Mouse (Mus musculus): ENCODE measurements around the gene Nifk. TPM values are rescaled to one million over a fixed set of nuclear protein-coding genes. Genes with fewer than 3 reads are reported as not detected.

The Nifk gene
- total and polyA plus RNA-seq, 3 experiments: 74.2 to 219 (median 144) TPM

GRCm38 (mm10) chr1:118310780-118311621, 10.6 kb upstream of the Nifk start (continued):
- TF ChIP-seq MEF2A (IDR thresholded peaks at IDR 0.05; ENCODE audit: borderline replicate concordance, low read depth, low read length) (peak; percentile 69; the same call in 1 of the 2 replicates), TCF12 (IDR thresholded peaks at IDR 0.05; ENCODE audit: low read depth, low read length) (peak; percentile 82), USF2 (conservative IDR thresholded peaks at IDR 0.05; ENCODE audit: low read depth, low read length) (no peak), MAX (IDR thresholded peaks at IDR 0.05; ENCODE audit: low read length) (peak; percentile 99), UBTF (IDR thresholded peaks at IDR 0.05; ENCODE audit: low read depth, low read length) (0 out of 2 replicates have a peak, but pooled peaks have one; percentile 60), RAD21 (IDR thresholded peaks at IDR 0.05; ENCODE audit: low read depth, low read length) (no peak), ZKSCAN1 (IDR thresholded peaks at IDR 0.05; ENCODE audit: borderline replicate concordance, low read depth, low read length) (no peak), MYC (IDR thresholded peaks at IDR 0.05; ENCODE audit: low read depth, low read length) (no peak), JUN (IDR thresholded peaks at IDR 0.05; ENCODE audit: insufficient read depth, low read depth, low read length) (no peak), GABPA (IDR thresholded peaks at IDR 0.05; ENCODE audit: insufficient replicate concordance, low read depth, low read length) (no peak; the same call in 1 of the 2 replicates), PAX5 (IDR thresholded peaks at IDR 0.05; ENCODE audit: low read length) (no peak), NELFE (IDR thresholded peaks at IDR 0.05; ENCODE audit: low read depth, low read length) (peak; percentile 68), NRF1 (IDR thresholded peaks at IDR 0.05; ENCODE audit: low read depth, low read length) (peak; percentile 49), ZNF384 (IDR thresholded peaks at IDR 0.05; ENCODE audit: low read depth, low read length) (no peak), KAT2A (IDR thresholded peaks at IDR 0.05; ENCODE audit: insufficient replicate concordance, low read length) (peak; percentile 91; the same call in 1 of the 2 replicates), E2F4 (IDR thresholded peaks at IDR 0.05; ENCODE audit: insufficient replicate concordance, low read depth, low read length) (no peak), CTCF (conservative IDR thresholded peaks at IDR 0.05 in 1 of 2, IDR thresholded peaks at IDR 0.05 in 1 of 2; ENCODE audit: low read depth in 2 of 2, low read length in 2 of 2) (peak in 1 of 2 experiments; percentile 9; a peak in 1 of 4 replicates), TBP (conservative IDR thresholded peaks at IDR 0.05; ENCODE audit: low read depth, low read length) (peak; percentile 57; the same call in 1 of the 2 replicates)

DNA sequence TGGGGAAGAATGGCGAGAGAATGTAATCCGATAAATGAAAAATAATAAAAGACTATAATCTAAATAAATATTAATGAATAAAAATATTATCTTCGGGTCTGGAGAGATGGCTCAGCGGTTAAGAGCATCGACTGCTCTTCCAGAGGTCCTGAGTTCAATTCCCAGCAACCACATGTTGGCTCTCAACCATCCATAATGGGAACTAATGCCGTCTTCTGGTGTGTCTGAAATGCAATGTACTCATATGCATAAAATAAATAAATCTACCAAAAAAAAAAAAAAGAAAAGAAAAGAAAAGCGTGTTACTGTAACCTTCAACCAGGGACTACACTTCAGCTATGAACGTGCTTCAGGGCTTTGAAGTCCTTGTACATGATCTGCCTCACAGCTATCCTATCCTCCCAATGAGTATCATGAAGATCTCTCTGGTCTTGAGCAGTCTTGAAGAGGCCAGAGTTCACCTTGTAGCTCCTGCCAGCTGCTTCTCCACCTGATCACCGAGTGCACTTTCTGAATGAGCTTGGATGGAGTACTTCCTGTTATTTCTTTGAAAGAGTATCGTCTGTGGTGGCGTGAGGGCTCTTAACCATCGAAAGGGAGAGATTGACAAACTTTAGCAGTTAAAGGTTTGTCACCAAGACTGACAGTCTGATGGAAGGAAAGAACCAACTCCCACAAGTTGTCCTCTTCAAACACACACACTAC, 9.9 kb upstream of the Nifk start, which contains the start of gene Tsn:
Gene Tsn (minus strand): TSS at position 118 of the 705 bp plus-strand sequence.
- peak within 1 kb of the TSS; percentile 78 to 93 (median 91) for H3K4me3 ChIP-seq (replicated peaks in 1 of 3; ENCODE audit: low read depth in 2 of 3, low read length in 2 of 3, poor library complexity in 1 of 3)
- peak within 1 kb of the TSS; percentile 84 for H3K9ac ChIP-seq (ENCODE audit: insufficient read depth, low read depth)
- peak within 1 kb of the TSS; percentile 84 for H3K27ac ChIP-seq (ENCODE audit: insufficient read depth, low read depth)
- peaks cover 23% of the 10 kb centered on the region for H3K79me2 ChIP-seq (replicated peaks; ENCODE audit: control insufficient read depth, extremely low read depth, insufficient read depth, poor library complexity, severe bottlenecking)
- peak; percentile 35 for DNase-seq (ENCODE audit: extremely low read depth)
- TF ChIP-seq ZNF384 (IDR thresholded peaks at IDR 0.05; ENCODE audit: low read depth, low read length): no peak
- TF ChIP-seq GABPA (IDR thresholded peaks at IDR 0.05; ENCODE audit: insufficient replicate concordance, low read depth, low read length): no peak
- 0 out of 2 replicates have a peak, but pooled peaks have one; percentile 12 for TF ChIP-seq TBP (conservative IDR thresholded peaks at IDR 0.05; ENCODE audit: low read depth, low read length)
- in situ Hi-C loops (cut with MboI; ENCODE audit: low pct_ligation_motif_present, low pct_unique_long_range_greater_than_20kb, low sequenced_read_pairs) (no loop called here), dilution Hi-C loops (cut with MboI; ENCODE audit: extremely low pct_ligation_motif_present, extremely low pct_unique_long_range_greater_than_20kb, low sequenced_read_pairs) (no loop called here)
- H3K4me1 ChIP-seq (ENCODE audit: control insufficient read depth in 1 of 2, insufficient read depth in 2 of 2): peaks cover 3 to 16% of the 10 kb centered on the region in 2 experiments; a peak in 3 of 4 replicates
- peaks cover 15% of the 10 kb centered on the region for H3K27me3 ChIP-seq (replicated peaks)
- H3K9me3 ChIP-seq (replicated peaks; ENCODE audit: low read length): no peaks in the 10 kb centered on the region
- peak within 1 kb of the TSS; percentile 99 for H3K4me2 ChIP-seq (ENCODE audit: insufficient read depth, low read depth, poor library complexity, severe bottlenecking)
- peaks cover 5 to 16% of the 10 kb centered on the region in 2 experiments for H3K36me3 ChIP-seq (replicated peaks in 1 of 2; ENCODE audit: control insufficient read depth in 1 of 2, insufficient read depth in 1 of 2, low read length in 1 of 2)
